Mouse (Mus musculus): ENCODE results near the gene Trim29. TPM values are rescaled to one million over a fixed set of nuclear protein-coding genes. Genes with fewer than 3 reads are reported as not detected.

Trim29 gene
- total RNA-seq, 2 experiments from 2014 or later, result 0.16 TPM; not detected in 1

DNA sequence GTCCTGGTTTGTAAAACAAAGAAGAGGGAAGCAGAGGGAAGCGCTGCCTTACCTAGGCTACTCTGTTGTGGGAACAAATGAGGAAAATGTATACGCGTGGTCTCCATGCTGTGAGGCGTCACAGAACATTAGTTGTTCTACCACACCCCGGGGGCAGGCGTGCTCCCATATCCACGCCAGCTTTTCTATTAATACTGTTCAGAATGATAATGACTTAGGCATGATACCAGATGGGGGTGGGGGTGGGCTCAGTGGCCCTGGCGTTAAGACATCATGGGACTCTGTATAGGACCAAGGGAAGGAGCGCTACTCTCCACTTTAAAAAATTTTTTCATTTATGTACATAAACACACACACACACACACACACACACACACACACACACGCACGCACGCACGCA is 40.4 kb downstream of the Trim29 start:
- intact Hi-C loops (cut with DNase I), result no loop called here
- DNase-seq (ENCODE audit: low spot score in 2 of 2), result no peak

DNA sequence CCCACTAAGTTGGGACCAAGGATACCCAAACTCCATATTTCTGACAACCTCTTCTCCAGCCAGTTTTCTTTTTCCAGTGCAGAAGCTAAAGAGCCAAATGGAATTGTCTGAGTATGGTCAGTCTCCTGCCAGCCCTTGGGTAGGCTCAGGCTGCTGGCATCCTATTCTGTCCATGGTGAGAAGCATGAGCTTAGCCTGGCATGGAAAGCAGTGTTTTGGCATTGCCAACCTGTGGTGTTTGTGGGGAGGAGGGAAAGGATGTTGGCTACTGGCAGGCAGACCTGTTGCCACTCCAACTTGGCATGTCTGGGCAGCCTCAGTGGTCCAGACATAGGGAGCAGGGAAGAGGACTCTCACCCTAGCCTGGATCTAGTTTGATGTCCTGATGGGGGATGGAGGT is 46.4 kb downstream of the Trim29 start:
- DNase-seq (ENCODE audit: low spot score in 2 of 2), result no peak
- intact Hi-C loops (cut with DNase I), result no loop called here

DNA sequence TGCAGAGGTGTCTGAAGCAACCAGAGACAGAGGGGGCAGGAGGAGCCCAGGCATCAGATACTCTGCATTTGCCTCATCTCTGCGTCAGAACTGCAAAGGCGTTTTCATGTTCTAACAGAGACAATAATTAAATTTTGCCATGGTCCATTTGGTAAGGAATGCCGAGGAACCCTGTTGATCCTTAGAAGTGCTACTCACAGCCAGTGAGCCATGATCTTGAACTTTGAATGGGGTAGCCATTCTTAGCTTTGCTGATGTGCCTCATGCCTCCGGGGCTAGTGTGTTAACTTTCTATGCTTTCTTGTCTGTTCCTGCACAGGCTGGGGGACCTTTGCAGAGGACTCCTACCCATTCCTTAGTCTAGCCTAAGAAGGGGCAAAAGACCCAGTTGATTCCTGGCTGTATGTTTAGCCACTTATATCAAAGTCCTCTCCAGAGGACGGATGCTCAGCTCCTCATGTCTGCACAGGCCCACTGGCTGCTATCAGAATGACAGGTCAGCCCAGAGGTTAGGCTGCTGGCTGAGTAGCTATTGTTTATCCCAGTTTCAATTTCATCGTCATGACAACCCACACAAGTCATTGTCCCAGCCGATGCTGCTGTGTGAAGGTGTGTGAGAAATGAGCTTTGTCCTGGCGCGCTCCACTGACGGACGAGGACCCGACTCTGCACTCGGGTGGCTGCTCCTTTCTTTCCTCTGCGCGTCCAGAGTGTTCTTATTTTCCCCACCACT is 48.1 kb downstream of the Trim29 start:
- DNase-seq (ENCODE audit: low spot score in 2 of 2), result no peak
- intact Hi-C loops (cut with DNase I), result no loop called here

DNA sequence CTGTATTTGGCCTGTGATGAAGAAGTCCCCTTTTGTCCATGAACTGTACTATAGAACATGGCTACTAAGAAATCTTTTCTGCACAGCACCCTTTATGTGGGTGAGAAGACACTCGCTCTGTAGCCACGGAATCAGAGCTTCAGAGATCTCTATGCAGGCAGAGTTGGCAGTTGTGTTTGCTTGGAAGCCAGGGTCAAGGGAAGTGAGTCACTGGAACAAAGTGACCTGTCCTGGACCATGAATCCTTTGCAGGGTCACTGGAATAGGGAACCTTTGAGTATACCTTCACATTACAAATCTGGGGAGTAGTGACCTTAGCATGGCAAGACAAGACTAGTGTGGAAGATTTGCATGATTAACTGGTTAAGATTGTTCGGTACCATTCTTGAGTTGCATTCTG is 58.1 kb downstream of the Trim29 start:
- no peak for DNase-seq (ENCODE audit: low spot score in 2 of 2)
- intact Hi-C loops (cut with DNase I), result no loop called here

DNA sequence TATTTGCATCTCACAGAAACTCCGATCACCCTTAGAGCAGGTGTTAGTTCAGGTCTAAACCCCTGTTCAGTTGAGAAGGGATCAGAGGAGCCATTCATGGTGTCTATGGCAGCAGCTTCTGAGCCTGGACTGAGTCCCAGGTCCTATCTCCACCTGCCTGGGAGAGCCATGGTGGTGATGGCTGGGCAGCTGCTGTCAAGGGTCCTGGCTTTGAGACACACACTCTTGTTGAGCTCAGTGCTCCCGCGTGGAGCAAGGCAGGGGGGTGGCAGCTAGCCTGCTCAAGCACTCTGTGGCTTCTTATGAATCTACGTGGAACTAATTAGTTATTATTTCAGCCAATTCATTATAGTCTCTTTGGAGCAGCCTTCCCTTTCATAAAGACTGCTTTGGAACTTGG is 73.2 kb downstream of the Trim29 start:
- DNase-seq (ENCODE audit: low spot score in 2 of 2), result no peak
- intact Hi-C loops (cut with DNase I), result no loop called here

DNA sequence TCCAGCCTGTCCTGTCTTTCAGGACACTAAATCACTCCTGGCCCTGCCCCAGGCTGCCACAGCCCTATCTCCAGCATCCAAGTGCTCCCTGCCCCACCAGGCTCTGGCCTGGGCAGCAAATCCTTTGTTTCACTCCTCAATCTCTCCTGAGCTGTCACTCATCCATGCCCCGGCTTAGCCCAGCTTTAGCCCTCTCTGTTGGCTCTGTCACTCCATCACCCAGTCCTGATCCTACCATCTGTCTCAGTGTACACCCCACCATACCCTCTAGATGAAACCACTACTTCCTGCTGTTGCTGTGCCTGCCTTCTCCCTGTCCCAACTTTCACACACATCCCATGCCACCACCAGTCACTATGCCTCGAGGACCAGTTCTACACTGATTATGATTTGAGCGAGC is 73.8 kb downstream of the Trim29 start:
- intact Hi-C loops (cut with DNase I), result no loop called here
- DNase-seq (ENCODE audit: low spot score in 2 of 2), result no peak

Other genes with a start within 250 kb of the Trim29 start
- 100 to 1,000 TPM; 149 to 163 TPM for gene Arhgef12, start 203.6 kb upstream of the Trim29 start, total RNA-seq (2021)
- 10 to 100 TPM; 17.0 to 19.0 TPM for gene Tmem136, start 194.3 kb upstream of the Trim29 start, total RNA-seq (2021)
- gene Pou2f3, start 100.5 kb upstream of the Trim29 start, total RNA-seq (2021), result under 1 TPM in 1 of 2 experiments, not detected in 1; 0.30 TPM
- gene Oaf, start 70.9 kb upstream of the Trim29 start, total RNA-seq (2021), result 10 to 100 TPM; 12.6 to 13.2 TPM